Mouse (Mus musculus) lung, postnatal 4 days (tissue): ENCODE measurements around the gene Atp12a.

Experiments used
- DNase-seq, 2 experiments: peaks; one replicate each; pipeline ENCODE4 v3.0.0; 2021

Atp12a gene

DNA sequence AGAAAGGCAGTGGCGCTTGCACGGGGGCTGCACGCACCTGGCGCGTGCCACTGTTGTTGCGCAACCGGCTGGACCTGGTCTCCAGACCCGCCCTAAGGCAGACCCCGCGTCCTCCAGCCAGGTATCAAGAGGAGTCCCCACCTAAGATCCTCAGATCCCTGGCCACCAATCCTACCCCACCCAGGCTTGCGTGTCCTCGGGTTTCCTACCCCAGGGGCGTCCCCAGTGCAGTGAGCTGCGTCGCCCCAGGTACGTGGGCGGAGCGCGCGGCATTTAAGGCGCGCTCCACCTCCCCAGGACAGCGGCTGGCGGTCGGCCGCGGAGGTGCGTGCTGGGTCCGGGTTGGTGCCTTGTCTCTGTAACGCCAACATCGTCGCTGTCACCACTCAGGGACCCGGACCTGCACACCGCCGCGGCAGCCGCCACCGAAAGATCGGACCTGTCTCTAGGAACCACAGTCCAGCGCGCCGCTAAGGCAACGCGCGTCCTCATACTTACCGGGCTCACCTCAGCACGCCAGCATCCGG, at the start of gene Atp12a:
Gene Atp12a (plus strand): TSS at position 358 of the 527 bp plus-strand sequence.
- DNase-seq = no peak

DNA sequence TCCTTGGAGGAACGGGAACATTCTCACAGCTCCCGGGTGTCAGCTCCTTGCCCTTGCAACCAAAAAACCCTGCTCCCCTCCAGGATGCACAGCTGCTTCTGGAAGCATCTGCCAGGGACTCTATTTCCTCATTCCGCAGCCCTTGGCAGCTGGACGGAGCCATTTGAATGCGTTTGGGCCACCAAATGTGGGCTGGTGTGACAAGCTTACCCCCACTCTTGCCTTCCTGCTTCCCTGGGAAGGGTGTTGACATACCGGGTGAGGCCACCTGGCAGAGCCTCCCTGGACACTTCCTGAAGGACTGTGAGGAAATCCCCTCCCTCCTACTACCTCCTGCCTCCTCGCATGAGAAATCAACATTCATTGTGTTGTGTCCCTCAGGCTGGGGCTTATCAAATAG, 49.3 kb upstream of the Atp12a start:
- peak; percentile 6 to 50 for DNase-seq

DNA sequence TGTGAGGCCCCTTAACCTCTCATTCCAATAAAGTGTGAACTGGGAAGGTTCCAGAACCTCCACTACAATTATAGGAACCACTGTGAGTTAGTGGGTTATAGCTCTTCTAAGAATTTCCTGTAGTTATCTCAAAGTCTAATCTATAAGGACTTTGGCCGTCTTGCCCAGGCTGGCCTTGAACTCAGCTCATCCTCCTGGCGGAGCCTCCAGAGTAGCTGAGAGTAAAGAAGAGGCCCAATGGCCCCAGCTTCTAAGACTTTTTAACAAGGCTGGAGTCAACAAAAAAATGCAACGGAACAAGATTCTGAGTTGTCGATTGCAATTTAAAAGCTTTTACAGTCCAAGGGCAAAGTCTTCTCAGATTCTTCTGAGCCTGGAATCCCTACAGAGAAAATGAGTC, 48.5 kb upstream of the Atp12a start:
- DNase-seq = no peak

DNA sequence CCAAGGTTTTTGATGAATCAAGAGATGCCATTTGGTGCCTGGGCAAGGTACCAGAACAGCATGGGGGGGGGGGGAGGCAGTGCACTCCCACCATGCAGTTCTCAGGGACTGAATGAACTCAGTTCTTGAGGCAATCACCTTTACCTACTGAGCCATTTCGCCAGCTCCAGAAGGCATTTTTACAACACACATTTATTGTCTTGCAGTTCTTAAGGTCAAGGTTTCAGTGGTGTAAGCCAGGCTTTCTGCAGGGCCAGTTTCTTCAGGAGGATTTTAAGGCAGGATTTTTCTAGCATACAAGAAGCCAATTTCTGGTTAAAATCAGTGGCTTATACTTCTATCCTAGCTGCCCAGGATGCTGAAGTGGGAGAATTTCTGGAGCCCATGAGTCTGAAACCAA, 41.9 kb upstream of the Atp12a start:
- no peak for DNase-seq

DNA sequence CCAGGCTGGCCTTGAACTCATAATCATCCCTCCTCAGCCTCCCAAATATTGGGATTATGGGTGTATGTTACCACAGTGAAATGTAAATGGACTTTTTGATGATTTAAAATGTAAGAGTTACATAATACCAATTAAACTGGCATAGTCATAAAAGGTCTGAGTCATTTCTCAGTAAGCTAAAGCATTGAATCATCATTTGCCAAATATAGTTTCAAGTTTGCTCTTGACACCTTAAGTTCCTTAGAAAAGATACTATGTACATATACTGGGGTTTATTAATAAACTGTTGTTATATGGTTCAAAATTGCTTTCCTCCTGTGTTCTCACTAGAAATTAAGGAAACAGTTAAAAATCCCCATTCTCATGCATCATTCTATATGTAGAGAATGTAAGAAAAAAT, 39.8 kb upstream of the Atp12a start:
- no peak for DNase-seq

DNA sequence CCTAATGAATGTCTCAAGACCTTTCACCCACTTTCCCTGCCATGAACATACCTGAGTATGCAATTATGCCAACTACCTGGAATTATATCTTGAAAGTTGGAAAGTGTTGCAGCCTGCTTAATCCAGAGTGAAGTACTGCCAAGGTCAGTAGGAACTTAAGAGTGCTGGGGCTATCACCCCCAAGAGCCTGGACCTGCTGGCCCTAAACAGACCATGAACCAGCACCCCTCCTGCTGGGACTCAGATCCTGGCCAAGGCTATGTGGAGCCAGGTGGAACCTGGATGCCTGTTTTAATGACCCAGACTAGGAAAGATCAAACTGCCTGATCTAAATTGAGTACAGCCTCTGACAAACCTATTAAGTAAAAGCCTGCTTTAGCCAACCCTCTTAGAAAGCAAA, 31.2 kb upstream of the Atp12a start:
- no peak for DNase-seq

DNA sequence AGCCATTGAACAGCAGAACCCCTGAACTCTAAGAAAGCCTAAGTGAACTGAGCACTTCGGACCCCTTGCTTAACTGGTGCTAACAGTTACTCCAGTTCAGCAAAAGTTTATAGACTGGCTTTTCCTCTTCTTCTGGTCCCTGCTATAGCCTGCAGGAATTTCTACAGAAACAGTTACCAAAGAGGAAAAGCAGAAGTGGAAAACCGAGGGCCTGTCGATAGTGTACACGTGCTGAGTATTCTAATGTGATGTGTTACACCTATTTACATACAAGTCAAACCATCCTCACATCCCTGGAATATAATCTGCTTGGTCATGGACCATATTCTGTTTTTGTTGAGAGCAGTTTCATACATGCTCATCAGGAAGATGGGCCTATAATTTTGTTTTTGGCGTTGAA, 30.4 kb upstream of the Atp12a start:
- no peak for DNase-seq

DNA sequence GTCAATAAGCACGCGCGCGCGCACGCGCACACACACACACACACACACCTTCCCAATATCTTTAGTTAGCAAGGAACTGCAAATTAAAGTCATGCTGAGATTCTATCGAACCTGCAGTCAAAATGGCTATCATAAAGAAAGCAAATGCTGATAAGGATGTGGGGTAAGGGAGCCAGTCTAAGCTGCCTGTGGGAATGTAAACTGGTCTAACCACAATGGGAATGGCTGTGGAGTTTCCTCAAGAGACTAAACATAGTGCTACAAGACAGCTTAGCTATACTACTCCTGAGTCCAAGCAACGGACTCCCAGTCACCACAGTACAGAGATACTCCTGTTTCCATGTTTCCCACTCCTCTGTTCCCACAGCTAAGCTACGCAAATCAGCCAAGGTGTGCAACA, 28.8 kb upstream of the Atp12a start:
- DNase-seq = no peak

DNA sequence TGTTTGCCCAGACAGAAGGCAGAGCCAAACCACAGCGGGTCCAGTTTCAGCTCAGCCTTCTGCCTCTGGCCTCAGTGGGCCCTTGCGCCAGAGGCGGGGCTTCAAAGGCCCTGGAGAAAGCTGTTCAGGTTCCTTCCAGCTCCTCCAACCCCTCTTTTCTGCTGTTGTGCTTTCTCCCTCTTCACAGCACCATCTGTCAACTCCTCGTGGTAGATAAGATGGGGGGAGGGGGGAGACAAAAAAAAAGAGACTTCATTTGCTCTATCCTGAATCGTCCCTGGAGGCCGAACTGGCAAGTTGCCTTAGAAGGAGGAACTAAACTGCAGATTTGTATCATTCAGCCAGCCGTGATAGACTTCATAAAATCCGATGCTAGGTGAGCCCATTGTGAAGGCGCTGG, 27.8 kb upstream of the Atp12a start:
- DNase-seq = no peak

DNA sequence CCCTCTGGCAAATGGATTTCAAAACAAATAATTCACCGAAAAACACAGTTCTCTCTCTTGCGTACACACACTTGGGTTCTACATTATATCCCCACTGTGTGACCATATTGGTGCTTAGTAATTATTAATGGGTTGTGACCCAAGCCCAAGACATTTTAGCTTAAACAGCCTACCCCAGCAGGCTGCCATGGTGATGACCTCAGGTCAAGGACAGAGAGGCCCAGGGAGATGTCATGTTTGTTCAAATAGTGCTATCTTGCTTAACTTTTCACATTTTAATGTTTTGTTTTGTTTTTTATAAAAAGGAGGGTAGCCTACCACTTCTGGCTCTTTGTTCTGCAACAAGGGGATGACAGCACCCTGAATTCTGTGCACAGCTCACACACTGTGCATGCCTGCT, 27.2 kb upstream of the Atp12a start:
- DNase-seq = no peak

DNA sequence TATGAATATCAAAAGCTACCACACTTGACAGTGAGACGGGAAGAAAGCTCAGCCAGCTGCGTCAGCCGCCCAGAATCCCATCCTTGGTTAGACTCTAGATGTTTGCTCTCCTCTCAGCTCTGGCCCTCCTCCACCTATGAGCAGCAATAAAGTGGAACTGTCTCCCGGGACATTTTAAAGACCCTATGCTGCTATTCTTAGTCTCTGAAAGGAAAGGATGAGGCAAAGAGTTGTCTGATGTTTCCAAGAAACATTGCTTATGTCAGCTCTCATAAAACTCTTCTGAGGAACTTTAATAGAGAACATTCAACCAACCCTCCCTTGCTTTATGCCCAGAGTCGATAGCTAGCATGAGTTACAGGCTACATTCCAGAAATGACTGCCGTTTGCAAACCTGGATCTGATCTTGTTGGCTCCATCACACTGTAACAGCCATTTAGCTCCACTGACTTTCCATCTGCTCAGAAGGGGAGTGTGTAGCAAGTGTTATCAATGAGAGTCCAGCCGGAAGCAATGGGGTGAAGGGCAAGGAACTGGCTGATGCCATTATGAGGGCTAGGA, 25.9 kb upstream of the Atp12a start:
- no peak for DNase-seq

DNA sequence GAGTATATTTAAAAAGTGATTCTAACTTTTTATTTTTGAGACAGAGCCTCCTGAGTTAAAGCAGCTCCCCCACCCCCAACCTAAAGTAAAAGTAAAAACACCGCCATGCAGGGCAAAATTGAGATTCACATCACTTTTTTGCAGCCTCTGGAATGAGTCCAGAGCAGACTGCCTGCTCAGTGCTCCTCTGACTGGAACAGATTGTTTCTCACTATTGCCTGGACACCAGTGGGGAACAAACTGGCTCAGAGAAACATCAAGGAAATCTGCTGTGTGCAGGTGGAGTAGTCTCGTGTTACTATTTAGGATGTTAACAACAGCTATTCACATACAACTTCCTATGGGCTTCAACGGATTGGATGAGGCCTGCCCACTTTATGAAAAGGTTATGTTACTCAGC, 16.2 kb upstream of the Atp12a start:
- DNase-seq = no peak

DNA sequence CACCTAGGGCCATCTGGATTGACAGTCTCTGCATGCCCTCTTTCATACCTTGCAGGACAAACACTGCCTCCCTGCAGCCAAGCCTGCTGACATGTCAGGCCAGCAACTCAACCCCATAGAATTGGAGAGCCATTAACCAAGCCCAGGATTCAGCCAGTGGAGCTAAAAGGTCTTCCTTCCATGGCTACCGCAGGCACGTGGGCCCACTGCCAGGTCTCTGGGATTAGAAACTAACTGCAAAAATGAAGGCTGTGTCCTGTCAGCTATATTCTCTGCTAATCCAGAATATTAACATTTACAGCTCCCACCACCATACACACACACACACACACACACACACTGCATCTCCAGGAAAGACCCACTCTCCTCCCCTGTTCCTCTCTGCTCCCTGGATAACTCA, 15.3 kb upstream of the Atp12a start:
- DNase-seq = no peak

DNA sequence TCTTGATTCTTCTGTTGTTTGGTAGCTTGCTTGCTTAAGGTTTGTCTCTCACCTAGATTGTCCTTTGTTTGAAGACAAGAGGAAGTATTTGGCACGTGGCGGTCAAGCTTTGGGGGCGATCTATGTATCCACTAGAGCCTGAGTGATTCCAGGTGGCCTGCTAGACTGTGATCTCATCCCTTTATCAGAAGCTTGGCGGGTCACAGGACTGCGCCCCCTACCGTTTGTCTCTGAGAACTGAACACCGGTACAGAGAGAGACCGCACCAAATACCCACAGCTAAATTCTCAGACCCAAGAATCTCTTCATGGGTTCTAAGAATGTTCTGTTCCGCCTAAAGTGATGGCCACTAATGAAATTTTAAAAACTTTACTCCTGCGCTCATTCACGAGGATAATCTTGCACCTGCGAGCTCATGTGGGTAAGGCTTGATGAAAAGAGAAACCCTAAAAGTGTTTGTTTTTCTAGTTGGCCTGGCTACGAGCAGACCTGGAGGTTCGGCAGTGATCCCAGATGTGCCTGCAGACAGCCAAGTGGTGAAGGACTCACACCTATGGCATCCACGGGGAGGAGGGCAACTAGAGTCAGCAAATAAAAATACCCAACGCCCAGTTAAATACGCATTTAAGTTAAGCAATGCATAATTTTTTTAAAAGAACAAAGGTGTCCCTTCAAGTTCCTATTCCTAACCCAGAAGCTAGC, 12.8 kb upstream of the Atp12a start:
- peak in 1 of 2 experiments; percentile 19 for DNase-seq

DNA sequence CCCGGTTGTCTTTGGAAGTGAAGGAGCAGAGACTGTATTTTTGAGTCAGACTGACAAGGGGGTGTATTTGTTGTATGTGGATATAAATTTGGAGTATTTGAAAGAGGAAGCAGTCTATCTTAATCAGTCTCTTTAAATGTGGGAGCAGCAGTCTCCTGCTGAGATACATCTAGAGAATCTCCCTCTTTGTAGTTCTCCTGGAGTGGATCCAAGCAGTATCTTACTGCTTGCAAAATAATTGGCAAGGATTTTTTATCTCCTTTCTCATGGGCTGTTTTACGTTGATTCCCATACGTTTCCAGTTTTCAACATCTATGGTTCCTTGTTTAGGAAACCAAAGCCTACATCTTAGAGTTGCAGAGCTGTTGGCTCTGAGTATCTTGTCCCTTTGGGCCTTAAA, 10.1 kb upstream of the Atp12a start:
- no peak for DNase-seq

DNA sequence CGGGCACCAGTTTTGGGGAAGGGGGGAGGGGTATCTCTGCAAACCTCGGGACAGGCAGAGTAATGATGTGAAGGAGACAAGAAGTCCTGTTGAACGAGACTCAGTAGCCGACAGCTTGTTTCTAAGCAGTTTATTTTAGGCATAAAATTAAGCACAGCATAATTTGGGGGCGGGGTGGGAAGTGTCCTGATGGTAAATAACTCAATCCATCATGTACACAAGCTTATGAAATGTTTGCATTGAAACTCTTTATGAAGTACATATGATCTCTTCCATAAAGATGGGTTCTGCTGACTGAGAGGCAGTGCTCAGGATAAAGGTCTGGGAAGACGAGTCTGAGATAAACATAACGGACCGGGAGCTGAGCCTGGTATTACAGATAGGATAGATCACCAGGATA, 9.5 kb upstream of the Atp12a start:
- DNase-seq = no peak

DNA sequence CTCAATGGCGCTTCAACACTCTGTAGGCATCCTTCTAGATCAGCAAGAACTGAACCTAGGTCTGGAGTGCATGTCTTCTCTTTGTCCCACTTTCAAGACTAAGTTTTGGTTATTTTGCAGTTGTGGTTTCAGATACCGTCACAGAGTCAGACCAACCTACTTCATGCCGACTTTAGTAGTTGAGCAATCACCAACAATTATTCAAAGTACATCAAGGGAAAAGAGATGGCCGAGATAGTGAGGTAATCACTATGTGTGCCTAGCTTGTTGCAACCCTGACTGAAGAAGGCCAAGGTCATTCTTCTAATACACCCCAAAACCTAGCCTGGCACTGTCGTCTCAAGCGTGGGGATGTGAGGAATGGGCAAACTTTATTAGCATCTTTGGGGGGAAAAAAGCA, 8.7 kb upstream of the Atp12a start:
- no peak for DNase-seq

DNA sequence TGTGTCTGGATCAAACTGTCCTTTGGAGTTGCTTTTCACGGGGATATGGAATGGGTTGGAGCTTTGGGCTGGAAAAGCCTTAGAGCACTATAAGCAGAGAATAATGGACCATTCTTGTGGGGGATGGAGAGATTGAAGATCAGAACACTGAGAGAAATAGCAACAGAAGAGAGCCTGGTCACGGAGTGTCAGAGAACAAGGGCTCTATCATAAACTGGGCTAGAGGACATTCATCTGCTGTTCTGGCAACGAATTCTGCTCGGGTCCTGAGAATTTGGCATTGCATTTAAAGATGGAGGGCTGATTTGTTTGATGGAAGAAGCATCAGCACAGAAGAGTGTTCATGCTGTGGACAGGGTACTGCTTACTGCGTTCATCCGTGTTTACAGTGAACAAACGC, 6.4 kb upstream of the Atp12a start:
- DNase-seq = no peak

DNA sequence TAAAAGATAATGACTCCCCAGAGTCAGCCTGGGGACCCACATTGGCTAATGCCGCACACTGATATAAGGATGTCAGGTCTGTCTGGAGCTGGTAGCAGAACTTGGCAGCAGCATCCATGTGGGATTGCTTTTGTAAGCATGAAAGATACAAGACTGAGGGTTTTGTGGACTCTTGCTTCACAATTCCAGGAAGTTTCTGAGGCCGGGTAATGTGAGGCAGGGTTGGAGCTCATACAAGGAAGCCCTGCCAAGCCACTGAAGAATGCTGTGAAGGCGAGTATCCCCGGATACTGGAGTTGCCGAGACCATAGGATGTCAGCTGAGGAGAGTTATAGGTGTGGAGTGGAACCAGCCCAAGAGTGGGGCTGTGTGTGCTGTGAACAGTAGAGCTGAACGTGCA, 5.7 kb upstream of the Atp12a start:
- no peak for DNase-seq

DNA sequence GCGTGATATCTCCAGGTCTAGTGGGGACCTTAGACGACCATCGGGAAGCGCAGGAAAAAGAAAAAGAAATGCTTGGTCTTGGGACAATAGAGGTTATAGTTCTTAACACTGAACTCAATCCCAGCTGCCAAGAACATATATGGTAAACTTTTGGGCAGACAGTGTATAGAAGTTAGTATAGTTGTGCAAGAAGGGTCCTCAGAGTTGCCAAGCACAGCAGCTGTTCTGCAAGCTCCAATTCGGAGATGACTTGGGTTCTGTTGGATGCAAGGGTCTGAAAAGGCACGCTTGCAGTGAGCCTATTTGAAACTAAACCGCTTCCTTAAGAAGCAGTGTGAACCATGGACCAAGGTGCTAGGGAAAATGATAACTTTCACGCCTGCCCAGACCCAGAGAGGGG, 424 bp downstream of the Atp12a start:
- no peak for DNase-seq

DNA sequence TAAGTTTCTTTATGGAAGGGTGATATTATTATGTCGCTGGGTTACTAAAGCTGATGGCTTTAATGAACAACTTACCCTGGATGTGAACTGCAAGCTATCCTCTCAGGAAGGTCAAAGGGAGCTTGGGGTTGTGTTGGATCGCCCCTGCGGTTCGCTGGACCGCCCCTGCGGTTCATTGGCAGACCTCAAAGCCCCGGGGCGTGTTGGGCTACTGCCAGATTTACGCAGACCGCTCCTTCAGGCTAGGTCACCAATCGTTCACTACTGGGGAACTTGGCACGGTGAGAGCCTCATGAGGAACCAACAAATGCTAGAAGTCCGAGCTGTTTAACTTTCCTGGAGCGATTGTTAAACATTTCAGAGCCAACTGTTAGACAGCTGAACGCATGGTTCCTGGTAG, 1.8 kb downstream of the Atp12a start:
- DNase-seq = peak; percentile 35 to 74

DNA sequence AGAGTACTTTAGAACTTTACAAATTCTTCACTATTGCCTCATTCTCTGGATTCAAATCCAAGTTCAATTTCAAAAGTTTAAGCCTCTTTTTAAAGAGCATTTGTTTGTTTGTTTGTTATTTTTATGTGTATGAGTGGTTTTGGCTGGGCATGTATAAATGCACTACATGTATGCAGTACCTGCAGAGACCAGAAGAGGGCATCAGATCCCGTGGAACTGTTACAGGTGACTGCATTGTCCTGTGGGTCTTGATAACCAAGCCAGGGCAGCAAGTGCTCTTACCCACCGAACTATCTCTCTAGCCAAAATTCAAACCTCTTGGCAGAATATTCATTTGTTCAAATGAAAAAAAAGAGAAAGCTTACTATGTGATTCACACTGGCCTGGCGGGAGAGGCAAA, 4.0 kb downstream of the Atp12a start:
- peak in 1 of 2 experiments; percentile 23 for DNase-seq

DNA sequence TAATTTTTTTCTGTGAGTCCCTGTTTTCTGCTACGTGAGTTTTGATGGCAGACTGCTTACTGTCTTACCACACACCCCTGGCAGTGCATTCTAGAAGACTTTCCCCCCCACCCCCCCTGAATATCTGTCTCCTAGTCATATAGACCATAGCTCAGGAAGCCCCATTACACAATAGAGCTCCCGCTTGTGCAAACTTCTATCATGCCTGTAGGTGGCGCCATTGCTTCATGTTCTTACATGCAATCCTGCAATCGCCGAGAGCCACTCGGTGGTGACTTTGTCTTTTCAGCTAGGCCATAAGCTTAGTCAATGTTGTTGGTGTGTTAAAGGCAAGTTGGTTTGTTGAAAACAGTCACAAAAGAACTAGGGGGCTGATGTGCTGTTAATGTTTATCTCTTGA, 10.9 kb downstream of the Atp12a start:
- peak; percentile 75 to 86 for DNase-seq

DNA sequence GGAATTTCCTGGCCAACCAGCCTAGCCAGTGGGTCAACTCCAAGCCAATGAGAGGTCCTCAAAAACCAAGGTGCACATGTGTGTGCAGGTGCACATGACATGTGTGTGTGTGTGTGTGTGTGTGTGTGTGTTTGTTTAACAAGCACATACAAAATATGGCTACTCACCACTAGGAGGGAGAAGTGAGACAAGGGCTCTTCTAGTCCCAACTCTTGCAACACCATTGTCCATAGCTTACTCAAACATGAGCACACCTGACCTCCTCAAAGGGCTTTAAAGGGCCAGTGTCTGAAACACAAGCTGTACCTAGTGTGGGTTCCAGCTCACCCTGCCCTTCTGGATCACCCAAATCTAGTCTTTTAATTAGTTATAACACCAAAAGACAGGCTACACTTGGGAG, 12.9 kb downstream of the Atp12a start:
- no peak for DNase-seq

DNA sequence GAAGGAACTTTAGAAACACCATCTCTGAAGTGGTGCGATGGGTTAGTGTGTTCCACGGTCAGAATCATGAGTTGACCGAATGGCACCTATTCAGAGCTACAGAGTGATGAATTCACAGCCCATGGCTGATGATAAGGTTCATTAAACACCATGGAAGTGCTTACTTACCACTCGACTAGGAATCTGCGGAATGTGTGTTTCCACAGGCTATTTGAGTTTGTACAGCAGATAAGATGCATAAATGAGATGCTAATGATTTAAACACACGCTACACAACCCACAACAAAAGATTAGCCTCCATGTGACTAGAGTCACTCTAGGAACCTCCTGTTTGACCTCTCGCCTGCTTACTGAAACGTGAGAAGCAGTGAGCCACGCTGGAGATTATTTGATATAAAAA, 14.5 kb downstream of the Atp12a start:
- DNase-seq = no peak
